Mouse (Mus musculus) retina, postnatal 7 days (tissue): ENCODE results near the gene Cyp2d11.

Source experiments
- DNase-seq: peaks from one replicate; pipeline ENCODE4 v3.0.0-alpha.2; 2012; ENCODE audit warnings: low read depth, low spot score

Gene Cyp2d11

DNA sequence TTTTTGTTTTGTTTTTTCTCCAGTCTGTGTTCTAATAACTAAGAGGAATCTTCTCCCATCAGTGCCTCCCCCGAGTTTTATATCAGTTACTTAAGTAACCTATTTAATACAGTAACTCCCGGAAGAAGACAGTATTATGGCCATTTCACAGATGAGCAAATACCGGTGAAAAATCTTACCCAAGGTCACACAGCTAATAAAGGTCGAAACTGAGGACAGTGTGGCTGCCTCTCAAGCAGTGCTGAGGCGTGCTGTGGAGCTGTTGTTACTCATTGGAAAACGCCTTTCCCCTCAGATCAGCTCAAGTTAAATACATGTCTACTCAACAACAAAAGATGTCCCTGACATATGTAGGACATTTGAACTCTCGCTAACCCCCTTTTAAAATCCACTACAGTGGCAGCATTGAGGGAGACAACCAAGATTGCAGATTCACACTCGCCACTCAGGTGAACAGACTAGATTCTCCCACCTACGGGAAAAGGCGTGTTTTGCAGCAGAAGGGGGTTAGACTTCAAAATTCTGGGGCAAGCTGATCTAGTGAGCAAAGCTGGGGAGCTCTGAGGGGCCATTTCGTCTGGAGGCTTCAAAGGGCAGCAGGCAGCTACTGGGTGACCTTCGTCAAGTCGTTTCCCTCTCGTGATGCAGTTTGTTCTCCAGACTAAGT lies 40.6 kb downstream of the Cyp2d11 start:
- DNase-seq: no peak

DNA sequence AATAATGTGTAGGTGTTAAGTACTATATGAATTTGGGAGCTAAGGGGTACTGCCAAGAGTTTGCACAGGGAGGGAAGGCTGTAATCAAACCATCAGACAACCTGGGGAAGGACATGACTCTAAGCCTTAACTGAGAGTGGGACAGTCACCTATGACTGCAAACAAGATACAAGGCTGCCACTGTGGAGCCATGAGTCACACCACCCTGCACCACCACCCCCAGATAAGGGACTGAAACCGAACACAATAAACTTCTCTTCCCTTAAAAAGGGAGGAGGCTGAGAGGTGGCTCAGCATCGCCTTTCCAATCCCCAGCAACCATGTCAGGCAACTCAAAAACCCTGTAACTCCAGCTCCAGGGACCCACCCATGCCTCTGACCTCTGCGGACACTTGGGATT lies 42.3 kb downstream of the Cyp2d11 start:
- no peak for DNase-seq

DNA sequence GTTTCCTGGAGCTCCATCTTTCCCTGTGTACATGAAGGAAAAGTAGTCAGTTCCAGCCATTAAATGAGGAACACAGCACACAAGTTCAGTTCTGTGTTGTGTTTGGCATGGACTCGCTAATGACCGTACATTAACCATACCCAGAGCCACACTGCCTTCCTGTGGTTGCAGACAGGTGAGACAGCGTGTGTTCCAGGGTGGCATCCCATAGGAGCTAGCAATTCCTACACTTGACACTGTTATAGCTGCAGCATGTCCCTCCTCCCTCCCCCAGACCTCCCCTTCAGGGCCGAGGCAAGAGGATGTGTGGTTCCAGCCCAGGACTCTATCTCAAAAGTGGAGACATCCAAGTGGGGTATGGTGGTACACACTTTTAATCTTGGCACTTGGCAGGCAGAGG lies 43.5 kb downstream of the Cyp2d11 start:
- DNase-seq: no peak

GRCm38 (mm10) chr15:82348999-82349341 lies 44.9 kb downstream of the Cyp2d11 start:
- no peak for DNase-seq

DNA sequence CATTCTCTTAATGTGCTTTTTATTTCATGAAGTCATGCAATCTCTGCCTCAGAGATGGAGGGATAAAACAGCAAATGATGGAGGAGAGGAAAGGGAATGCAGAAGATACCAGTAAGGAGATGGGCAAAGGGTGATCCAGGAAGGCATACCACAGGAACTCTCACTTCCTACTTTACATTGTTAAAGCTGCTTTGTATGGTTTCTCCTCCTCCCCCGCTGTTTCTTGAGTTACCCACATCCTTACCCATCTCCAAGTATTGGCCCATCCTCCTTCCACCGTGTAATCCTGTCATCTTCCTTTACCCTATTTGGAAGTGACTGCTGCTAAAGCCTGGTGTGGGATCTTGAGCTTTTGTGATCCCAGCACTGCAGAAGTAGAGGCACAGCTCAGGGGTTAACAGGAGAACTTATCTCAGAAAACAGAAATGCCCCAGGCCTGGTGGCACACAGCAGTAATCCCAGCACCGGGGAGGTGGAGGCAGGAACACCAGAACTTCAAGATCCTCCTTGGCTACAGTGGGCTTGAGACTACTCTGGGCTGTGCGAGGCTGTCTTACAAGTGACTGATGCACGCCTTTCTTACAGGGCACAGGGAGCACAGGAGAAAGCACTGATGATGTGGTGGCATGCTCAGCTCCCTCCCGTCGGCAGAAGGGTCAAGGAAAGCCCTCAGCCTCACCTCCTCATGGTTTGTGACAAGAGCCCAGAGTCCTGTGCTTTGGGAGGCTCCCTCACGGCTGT lies 45.4 kb downstream of the Cyp2d11 start:
- DNase-seq: no peak

DNA sequence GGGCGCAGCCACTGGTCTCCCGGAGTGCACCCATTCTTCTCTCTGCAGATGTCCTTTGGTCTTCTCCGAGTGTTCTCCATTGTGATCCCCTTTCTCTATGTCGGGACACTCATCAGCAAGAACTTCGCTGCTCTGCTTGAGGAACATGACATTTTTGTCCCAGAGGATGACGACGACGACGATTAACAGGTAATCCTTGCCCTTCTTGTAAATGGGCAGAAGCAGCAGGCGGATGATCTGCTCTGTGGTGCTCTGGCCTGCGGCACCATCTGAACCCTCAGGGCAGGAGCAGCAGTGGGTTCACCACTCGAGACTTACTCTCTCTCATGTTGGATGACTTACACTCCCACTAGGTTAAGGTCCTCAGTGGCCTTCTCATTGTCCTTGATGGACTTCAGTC lies 46.0 kb downstream of the Cyp2d11 start:
- DNase-seq: no peak

- DNase-seq: no peak
Measured at GRCm38 (mm10) chr15:82347303-82347676, 46.5 kb downstream of the Cyp2d11 start.

- DNase-seq: no peak
Measured at GRCm38 (mm10) chr15:82346580-82347302, 47.1 kb downstream of the Cyp2d11 start.

- peak; percentile 99 for DNase-seq
Measured at GRCm38 (mm10) chr15:82345820-82346470, 47.9 kb downstream of the Cyp2d11 start.

DNA sequence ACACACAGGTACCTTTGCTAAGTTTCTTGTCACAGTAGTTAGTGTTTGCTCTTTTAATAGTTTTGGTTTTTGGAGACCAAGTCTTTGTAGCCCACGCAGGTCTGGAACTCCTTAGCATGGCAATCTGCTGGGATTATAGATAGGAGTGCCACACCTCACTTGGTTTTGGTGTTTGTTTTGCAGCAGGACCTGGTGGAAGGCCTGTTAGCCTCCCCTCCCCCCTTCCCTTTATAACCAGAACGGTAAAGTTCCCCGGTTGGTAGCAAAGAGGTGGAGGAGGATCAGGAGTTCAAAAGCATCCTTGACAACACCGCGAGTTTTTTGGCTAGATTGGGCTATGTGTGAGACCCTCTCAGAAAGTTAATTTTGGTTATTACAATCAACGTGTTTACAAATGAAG lies 48.9 kb downstream of the Cyp2d11 start:
- DNase-seq: no peak

- no peak for DNase-seq
Measured at GRCm38 (mm10) chr15:82343368-82344287, 50.2 kb downstream of the Cyp2d11 start.

DNA sequence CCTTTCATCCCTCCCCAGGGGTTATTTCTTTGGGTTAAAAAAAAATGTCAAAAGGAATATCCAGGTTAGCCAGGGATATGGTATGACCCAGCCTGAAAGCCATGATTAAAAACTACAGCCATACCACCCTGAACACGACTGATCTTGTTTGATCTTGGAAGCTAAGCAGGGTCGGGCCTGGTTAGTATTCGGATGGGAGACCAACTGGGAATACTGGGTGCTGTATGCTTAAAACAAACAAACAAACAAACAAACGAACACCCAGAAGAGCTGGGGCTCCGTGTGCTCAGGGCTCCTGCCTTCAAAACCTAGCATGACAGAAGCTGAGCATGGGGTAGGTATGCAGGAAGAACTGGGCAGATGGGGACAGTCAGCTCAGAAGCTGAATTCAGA lies 51.3 kb downstream of the Cyp2d11 start:
- DNase-seq: no peak

DNA sequence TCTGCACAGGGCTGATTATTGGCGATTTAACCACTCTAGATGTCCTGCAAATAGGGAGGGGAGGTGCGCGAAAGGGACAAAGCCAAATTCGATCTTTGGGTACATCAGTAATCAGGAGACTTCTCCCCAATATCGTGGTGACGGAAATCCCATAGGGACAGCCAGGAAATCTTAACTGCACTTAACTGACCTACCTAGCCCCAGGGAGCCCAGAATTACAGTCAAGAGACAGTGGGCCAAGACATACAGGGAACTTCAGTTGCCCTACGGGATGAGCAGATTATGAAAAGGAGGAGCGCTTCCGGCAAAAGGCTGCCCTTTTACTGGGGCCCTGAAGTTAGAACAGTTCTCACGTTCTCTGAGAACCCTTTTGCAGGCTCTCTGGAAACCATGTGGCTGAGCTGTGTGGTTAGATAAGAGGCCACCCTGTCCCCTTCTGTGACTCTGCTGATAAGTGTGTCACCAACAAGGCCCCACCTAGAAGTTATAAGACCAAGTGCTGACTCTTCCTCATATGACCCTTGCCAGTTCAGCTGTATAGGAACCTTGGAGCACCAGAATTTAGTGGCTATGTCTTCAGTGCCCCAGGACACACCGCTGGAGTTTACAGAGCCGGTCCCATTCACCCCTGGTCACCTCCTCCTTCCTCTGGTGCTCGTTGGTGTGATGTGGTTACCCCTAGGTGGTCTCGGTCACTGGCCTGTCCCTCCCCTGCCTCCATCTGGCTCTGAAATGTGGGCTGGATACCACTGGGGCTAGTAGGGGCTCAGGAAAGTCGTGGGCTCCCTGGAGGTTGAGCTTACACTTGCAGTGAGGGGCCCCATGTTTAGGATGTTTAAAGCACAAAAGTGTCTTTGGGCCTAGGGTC lies 51.9 kb downstream of the Cyp2d11 start:
- no peak for DNase-seq

DNA sequence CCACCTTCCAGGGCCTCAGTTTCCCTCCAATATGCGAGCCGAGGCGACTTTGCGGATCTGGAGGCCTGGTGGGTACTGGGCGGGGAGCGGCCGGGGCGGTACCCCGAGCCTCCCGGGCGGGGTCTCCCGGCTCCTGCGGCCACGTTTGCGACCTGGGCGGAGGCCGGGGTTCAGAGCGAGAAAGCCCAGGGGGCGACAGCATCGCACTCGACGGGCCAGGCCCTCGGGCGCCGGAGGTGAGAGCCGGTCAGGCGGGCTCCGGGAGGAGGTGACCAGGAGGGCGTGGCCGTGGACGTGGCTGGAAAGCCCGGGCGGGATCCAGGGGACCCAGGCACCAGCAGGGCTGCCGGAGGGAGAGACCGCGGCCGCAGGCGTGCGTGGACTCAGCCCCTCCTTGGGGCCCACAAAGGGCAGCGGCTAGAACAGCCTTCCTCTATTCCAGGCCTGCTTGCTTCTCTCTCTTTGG lies 52.8 kb downstream of the Cyp2d11 start:
- no peak for DNase-seq

- DNase-seq: no peak
Measured at GRCm38 (mm10) chr15:82340414-82341035, 53.3 kb downstream of the Cyp2d11 start.

DNA sequence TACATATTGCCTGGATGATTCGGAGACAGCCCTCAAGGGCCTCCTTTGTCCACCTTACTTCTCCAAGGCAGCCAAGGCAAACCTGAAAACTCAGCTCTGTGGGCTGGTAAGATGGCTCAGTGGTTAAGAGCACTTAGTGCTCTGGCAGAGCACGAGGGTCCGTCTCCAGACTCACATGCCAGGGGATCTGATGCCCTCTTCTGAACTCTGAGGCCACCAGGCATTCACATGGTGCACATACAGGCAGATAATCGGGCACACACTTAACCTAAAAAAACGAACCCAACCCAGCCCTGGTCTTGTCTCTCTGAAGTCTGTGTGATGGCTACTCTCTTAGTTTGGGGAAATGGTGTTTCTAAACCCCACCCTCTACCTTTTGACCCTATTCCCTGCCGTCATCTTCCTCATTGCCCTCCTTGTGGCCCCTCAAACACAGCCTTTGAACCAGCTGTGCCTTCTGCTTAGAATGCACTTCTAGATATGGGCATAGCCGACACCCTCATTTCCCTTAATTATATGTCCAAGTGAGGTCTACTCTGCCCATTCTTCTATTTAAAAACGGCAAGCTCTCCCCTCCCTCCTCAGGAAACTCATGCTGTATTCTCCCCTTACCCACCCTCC lies 54.1 kb downstream of the Cyp2d11 start:
- no peak for DNase-seq
